Mouse (Mus musculus) heart, postnatal 10 days (tissue): ENCODE measurements around the gene Gm49601. TPM values are rescaled to one million over a fixed set of nuclear protein-coding genes. Genes with fewer than 3 reads are reported as not detected.

Source experiments
- DNase-seq, 2 experiments: peaks; one replicate each; pipeline ENCODE4 v3.0.0; 2021
- intact Hi-C: fragments of 180-260 bp; cut with DNase I; formaldehyde crosslinking; loops from one replicate; pipeline ENCODE4 v1.15.1; 2025
- total RNA-seq, 2 experiments: library from RNA; stranded (reverse); gene quantifications; 2 replicates each; pipeline ENCODE4 v1.2.3; 2021

Gm49601 gene
- total RNA-seq, 2 experiments from 2014 or later, result 2.2 to 4.1 TPM

DNA sequence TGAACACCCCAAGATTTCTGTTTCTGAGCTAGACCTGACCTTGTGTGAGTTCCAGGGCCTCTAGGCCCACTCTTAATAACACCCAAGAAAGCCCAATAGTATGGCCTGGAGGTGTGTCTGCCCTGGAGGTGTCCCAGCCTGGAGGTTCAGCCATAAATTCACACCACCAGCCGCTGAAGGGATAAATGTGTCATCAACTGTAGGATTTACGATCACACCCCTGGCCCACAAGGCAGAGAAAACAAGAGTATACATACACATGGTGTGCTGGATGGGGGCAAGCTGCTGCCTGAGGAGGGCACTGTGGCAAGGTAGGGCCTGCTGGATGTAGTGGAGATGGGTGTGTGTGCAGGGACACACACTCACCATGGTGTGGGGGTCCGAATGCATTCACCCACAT lies 12.9 kb downstream of the Gm49601 start:
- intact Hi-C loops, result no loop called here
- no peak for DNase-seq

DNA sequence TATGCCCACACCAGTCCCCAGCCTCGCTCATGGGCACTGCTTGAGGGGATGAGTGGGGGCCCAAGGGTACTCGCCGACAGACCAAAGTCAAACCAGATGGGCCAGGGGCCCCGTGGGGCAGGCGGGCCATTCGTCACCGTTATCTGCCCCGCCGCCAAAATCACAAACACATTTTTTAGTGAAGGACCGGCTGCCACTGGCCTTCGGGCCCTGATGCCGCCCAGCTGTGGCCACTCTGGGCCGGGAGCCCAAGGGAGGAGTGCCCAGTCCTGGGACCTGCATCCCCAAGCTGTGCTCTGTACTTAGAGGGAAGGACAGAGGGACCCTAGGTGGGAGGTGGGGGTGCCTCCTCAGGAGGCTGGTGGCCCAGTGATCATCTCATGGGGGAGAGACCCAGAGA lies 14.5 kb downstream of the Gm49601 start:
- no peak for DNase-seq
- intact Hi-C loops, result no loop called here

DNA sequence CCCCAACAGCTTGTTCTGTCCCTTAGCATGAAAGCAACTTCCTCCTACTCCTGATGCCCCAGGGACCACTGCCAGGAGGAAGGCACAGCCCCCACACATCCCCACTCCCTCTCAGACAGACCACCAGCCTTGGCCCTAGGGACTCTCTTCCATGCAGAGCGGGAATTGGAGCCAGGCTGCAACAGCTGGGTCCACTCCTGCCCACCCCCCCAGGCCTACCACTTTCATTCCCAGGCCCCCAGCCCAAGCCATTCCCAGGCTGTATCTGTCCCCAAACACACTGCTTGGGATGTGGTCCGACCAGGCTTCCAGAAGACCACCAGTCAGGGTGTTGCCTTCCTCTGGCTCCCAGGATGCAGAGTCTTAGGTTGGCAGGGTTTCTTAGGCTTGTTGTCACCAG lies 17.1 kb downstream of the Gm49601 start:
- intact Hi-C loops, result no loop called here
- DNase-seq, result no peak

DNA sequence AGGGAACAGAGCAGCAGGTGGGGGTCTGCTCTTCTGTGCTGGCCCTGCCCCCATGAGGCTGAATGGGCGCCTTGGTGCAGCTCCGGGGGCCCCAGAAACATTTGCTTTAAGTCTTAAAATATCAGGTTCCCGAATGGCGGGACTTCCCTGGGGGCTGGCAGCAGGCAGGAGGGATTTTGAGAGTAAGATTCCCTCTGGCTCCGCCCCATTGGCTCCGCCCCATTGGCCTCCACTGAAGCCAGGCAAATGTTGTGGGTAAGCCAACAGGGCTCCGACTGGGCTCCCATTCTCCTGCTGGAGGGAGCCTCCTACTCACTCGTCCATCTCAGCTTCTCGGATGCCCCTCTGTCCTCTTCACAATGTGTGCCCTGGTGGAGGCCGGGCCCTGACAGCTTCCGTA lies 18.0 kb downstream of the Gm49601 start:
- no peak for DNase-seq
- intact Hi-C loops, result no loop called here

DNA sequence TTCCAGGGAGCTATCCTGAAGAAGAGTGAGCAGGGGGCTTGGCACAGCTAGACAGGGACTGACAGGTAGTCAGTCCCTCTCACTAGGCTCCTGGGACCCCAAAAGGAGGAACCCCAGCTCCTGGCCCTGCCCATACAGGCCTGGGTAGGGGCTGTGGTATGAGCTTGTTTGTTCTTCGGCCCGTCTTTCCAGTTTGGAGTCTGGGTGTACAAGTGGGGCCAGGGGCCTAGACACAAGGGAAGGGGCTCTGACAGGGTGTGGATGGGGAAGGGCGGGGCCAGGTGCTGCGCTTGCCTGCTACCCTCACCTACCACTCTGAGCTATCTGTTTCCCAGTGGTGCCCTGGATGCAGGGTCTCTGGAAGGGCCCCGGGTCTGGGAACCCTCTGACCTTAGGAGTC lies 20.5 kb downstream of the Gm49601 start:
- intact Hi-C loops, result no loop called here
- DNase-seq, result no peak

DNA sequence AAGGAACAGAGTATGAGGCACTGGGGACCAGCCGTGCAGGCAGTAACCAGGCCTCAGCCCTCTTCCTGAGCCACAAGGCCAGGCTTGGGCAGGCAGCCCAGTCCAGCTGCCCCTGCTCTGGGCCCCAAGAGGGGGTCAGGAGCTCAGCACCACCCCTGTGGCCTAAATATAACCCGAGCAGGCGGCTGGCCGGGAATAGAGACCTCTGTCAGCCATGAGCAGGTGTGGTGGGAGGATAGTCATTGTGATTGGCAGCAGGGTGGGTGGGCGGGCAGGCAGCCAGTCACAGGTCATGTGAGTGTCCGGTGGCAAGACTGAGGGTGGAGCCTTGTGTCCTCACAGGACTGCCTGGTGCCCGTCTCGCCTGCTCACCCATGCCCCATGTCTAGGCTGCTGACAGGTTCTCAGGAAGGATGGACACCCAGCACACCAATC lies 21.9 kb downstream of the Gm49601 start:
- intact Hi-C loops, result loop anchor here (5.0 kb wide), 1 partner anchor 52 kb away; no protein-coding TSS in a partner anchor
- DNase-seq, result peak; percentile 78 to 84

DNA sequence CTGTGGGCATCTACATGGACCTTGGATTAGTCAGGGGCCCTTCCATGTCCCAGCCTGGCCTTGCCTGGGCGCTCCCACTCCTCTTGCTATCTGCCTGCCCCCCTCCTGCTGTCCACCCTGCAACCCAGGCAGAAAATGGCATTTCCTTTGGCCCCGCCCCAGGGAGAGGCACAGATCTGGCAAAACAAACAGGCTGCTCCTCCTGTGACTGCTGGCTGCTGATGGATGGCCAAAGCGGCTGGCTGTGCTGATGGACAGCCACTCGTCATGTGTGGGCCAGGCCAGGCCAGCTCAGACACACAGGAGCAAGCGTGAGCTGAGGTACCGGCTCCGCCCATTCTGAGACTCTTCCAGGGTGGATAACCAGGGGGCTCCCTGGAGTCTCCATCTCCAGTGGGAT lies 24.8 kb downstream of the Gm49601 start:
- DNase-seq, result no peak
- intact Hi-C loops, result loop anchor here (5.0 kb wide), 1 partner anchor 49 kb away; no protein-coding TSS in a partner anchor

DNA sequence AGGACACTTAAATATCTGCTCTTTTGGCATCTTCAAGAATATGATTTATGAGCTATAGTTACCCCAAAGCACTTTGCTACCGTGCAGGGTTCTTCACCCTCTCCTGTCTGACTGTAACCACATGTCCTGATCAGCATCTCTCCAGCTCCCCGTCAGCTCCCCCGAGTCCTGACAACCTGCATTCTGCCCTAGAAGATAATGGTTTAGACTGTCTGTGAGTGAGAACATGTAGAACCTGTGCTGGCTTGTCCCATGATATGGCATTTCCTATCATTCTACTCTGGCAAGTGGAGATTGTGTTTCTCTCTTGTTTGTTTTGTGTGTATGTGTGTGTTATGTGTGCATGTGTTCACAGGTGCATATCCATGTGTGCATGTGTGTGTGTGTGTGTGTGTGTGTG lies 28.2 kb downstream of the Gm49601 start:
- DNase-seq, result no peak
- intact Hi-C loops, result no loop called here

DNA sequence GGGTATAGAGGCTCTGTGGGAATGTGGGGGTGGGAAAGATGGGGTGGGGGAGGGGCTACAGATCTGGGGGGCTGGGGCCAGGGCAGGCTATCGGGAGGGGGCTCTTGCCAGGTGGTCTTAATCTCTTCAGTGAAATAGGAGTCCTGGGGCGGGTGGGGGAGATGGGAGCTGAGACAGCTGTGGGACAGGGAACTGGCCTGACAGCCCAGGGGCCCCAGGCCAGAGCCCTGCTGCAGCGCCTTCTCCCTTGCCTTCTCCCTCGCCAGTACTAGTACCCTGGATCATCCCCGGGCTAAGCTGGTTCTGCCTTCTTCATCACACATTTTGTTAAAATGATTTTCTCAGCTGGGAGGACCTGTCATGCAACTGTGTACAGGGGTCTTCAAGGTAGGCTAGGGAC lies 30.0 kb downstream of the Gm49601 start:
- intact Hi-C loops, result no loop called here

DNA sequence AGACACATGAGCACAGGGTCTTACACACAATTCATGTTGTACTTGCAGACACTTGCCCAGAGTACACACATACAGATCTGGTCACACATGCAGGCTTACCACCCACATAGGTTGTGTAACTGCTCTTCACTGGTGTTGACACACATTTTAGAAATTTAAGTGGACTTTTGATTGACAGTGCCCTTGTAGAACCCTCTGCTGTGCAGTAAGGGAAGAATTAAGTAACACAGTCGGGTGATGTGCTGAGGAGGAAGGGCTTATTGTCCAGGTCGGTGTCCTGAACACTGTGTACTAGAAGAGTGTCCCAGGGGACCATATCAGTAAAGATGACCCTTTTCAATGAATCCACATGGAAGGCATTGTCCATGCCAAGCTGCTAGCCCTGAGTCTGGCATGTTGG lies 32.3 kb downstream of the Gm49601 start:
- no peak for DNase-seq
- intact Hi-C loops, result no loop called here

More for the DNA sequence above, 30.0 kb downstream of the Gm49601 start:
- no peak for DNase-seq

DNA sequence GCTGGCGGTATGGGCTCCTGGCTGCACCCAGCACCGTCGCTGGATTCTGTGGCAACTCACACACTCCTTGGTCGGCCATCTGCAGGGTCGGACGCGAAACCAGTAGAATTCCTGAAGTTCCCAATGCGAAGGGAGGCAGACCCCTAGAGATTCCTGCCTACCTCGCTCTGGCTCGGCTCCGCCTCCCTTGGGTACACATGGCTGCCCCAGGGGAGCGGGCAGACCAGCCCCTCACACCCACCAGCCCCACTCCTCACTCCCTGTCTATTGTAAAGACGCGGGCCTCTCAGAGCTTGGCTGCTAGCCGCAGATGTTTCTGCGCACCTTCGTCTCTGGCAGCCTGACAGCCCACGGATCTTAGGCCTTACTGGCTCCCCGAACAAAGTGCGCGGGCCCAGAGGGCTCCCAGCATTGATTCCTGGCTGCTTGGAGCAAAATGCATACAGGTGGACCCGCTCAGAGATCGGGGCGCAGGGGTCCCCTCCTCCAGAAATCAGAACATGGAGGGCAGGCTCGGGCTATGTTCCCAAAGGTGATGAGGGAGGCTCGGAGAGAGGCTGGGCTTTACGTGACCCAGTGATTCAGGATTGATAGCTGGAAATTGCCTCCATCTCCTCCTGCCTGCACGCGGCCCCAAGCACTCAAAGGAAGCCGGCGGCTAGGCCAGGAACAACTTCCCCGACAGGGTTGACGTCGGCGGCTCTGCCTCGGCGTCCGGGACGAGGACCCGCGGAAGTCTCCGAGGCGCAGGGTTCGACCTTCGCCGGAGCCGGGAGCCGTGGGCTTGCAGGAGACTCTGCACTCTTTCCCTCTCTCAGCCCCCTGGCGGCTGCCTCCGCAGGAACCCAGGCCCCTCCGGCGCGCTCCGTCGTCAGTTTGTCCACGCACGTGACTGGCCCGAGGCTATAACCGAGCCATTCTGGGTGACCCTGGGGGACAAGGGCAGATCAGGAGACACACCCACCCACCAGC lies 34.9 kb downstream of the Gm49601 start:
- intact Hi-C loops, result no loop called here
- peak; percentile 29 to 46 for DNase-seq

DNA sequence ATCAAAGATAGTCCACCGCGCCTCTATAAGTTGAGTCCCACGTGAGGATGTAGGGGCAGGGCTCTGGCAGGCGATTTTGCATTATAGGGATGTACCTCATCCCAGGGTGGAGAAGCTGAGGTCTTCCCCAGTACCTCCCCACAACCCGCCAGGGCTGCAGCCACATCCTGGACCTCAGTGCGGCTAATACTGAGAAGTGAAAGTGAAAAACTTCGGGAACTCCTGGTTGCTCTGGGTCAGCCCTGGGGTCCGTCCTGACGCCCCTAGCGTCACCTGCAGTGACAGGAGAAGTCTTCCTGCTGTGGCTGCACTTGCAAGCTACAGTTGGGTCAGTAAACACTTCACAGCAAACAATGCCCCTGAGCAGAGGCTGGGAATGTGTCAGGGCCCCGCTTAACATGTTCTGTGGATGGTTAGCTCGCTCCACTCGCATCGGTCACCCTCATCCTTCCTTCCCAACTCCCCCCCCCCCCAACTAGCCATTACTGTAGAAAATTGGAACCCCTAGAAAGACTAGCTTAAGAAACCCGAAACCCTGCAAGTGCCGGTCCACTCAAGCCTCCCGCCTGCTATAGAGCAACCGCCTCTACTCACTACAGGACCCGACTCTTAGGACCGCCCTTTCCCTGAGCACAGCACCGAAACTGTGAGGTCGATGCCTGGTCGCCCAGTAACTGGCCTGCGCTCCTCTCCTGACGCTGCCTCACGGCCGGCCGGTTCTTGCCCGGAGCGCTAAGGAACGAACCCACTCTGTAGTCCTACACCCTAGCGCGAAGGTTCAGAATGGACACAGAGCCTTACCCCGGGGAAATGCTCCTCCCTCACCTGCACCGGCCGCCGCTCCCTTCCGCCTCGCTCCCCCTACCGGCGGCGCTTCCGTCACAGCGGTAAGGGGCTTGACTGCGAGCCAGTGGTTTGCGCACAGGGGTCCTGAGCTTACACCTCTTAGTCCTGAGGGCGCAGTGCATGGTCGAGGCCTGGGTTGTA lies 36.1 kb downstream of the Gm49601 start, which contains the start of gene Tbx1:
Tbx1 (minus strand) TSS at position 868 of the 987 bp plus-strand sequence.
- no peak for DNase-seq
- intact Hi-C loops, result no loop called here

DNA sequence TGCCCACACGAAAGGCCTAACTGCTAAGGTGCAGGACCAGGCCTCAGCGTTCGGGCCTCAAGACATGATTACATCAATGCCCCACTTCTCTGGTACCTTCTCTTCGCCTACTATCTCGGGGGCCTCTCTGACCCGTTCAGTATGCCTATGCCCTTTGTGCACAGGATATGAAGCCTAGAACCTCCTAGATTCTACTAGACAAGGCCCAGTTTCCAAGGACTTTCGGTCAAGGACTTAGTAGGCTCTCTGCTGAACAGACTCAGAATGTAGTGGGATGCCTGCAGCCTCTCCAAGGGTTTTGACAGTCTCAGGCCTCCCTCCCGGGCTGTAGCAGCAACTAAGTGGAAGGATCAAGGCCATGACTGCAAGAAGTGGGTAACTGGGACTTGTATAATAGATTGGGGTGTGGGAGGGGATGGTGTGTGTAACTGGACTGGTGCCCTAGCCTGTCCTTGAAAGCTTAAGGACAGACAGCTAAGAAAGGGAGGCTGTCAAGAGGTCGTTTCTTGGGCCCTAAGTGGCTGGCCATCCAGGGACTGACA lies 37.1 kb downstream of the Gm49601 start:
- DNase-seq, result no peak
- intact Hi-C loops, result no loop called here

DNA sequence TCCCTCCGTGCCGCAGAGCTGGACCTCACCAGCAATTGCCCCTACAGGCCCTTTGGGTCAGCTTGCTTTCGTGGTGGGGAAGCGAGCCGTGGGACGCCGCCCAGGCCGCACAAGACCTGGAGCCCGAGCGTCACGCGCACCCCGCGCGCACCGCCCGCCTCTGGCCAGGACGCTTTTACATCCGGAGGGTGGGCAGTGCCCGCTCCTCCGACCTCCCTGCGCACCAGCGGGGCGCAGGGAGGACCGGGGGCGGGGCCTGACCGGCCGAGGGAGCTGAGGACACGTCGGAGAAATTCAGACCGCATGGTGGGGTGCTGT lies 37.5 kb downstream of the Gm49601 start:
- intact Hi-C loops, result no loop called here
- no peak for DNase-seq

DNA sequence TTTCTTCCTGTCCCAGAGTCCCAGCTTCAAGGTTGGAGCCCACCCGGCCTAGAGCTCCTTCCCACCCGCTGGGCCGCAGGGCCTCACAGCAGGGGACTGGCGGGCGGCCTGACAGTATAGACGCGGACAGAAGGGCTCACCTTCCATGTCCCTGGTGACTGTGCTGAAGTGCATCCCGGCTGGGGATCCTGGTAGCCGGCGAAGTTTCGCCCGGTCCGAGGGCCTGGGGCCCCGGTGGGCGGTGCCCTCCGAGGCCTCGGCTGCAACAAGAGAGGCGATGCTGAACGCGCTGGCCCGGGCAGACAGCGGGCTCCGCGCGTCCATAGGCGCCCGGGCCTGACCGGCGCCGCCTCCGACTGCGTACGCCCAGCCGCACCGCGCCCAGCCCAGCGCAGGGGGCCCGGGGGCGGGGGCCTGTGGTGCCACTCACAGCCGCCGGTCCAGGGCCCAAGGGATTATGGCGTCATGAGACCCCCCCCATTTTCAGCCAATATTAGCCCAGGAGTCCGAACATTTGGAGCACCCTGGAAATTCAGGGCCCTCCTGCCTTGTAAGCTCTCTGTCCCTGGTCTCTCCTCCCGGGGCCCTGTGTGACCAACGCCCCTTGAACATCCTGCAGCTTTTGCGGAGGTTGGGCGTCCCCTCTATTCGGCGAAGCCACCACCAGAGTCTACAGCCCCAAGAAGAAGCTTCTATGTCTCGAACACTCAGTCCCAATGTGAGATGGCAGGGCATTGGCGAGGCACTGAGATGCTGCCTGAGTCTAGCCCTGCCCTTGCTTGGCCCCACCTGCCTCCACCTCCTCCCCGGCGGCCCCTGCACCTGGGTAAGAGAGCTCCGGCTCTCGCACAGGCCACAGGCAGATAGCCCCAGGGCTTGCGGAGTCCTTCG lies 38.1 kb downstream of the Gm49601 start:
- intact Hi-C loops, result no loop called here
- DNase-seq, result no peak

DNA sequence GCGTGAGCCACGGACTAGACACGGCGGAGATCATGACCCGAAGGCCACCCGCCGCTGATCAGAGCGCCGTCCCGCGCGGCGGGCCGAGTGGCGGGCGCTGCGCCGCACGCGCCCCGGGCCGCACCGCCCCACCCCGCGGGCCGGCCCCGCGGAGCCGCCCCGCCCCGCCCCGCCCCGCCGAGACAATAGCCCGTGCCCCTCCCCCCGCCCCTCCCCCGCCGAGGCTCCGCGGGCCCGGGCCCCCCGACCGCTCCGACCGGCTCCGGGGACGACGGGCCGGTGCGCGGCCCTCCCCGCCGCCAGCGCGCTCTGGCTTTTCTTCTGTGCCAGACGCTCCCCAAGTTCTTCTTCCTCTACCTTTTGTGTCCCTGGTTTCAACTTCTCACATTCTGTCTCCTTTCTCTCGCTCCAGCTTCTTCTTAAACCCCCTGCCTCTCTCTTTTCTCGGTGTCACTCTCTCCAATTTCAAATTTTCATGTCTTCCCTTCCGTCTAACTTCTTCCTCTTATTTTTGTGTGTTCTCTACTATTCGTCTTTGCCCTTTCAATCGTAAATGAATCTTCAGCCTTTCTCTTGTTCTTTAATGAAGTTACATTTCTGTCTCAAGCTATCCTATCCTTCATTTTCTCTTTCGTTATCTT lies 39.2 kb downstream of the Gm49601 start:
- DNase-seq, result no peak
- intact Hi-C loops, result no loop called here

DNA sequence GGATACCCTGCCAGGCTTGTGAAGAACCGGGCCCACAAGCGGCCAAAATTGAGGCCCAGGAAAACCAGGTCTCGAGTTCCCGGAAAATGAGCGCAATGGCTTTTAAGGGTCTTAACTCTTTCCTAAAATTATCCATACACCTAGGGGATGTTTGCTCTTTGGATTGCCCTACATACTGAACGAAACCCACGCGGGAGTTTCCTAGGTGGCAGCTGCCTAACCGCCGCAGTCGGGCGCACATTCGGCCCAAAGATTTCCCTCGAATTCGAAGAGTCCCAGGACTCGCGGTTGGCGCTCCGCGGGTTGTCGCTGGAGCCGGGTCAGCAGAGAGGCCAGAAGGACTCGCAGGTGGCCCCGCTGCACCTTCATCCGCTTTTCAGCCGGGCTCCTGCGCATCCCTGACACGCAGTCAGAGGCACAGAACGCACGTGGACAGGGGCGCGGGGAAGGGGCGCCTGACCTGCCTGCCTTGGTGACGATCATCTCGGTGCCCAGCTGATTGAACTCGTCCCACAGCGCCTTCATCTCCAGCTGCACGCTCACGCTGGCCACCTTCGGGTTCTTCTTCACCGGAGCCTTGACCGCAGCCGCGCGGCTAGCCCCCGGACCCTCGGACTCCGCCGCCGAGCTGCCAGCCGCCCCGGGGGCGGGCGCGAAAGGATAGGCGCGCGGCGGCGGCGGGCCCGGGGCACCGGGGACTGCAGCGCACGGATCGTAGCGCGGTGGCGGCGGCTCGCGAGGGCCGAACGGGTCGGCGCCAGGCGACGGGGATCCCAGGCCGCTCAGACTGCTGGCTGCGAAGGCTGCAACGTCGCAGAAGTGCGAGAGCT lies 39.9 kb downstream of the Gm49601 start:
- intact Hi-C loops, result no loop called here

DNA sequence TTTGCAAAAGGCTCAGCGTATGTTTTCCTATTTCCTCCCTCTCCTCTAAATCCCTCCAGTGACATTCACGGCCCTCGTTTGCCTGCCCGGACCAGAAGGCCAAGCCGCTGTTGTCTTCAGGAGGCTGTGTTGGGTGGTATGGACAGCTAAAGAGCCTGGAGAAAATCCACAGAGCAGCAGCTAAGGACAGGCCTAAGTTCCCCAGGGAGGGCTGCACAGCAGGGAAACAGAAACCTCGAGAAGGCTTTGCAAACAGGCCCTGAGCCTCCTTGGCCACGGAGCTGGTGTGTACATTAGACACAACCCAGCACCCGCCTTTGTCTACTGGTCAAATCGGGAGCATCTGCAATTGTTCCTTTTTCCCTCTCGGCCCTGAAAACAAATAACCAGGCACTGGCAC lies 40.6 kb downstream of the Gm49601 start:
- intact Hi-C loops, result no loop called here
- no peak for DNase-seq

More for the DNA sequence above, 39.9 kb downstream of the Gm49601 start:
- DNase-seq, result no peak
